Mouse (Mus musculus): ENCODE data around the gene Ms4a4a.
"Not testable (repeated sequence)": the region's sequence is repeated elsewhere in the genome, so short reads cannot be mapped to it uniquely, and the experiment has no call there.

Gene Ms4a4a

GRCm38 (mm10) chr19:11375273-11375672, at the start of gene Ms4a4a:
Ms4a4a (plus strand) TSS chr19:11375523.
- DNase-seq (ENCODE audit: extremely low read depth, low read depth) = no peak

GRCm38 (mm10) chr19:11335932-11336331, 39.4 kb upstream of the Ms4a4a start, which contains the start of gene Ms4a7:
Ms4a7 (minus strand) TSS chr19:11336146.
- no peak for DNase-seq (ENCODE audit: extremely low read depth, low read depth)

- DNase-seq (ENCODE audit: extremely low read depth, low read depth) = no peak
Measured at GRCm38 (mm10) chr19:11343147-11343546, 32.2 kb upstream of the Ms4a4a start.

- DNase-seq (ENCODE audit: extremely low read depth, low read depth) = no peak
Measured at GRCm38 (mm10) chr19:11343992-11344391, 31.3 kb upstream of the Ms4a4a start.

- no peak for DNase-seq (ENCODE audit: extremely low read depth, low read depth)
Measured at GRCm38 (mm10) chr19:11349698-11350481, 25.4 kb upstream of the Ms4a4a start.

GRCm38 (mm10) chr19:11351878-11352277, 23.4 kb upstream of the Ms4a4a start:
- DNase-seq (ENCODE audit: extremely low read depth, low read depth) = no peak

GRCm38 (mm10) chr19:11355730-11356129, 19.6 kb upstream of the Ms4a4a start:
- DNase-seq (ENCODE audit: extremely low read depth, low read depth) = no peak

- DNase-seq (ENCODE audit: extremely low read depth, low read depth) = no peak
Measured at GRCm38 (mm10) chr19:11360106-11360505, 15.2 kb upstream of the Ms4a4a start.

GRCm38 (mm10) chr19:11362002-11362401, 13.3 kb upstream of the Ms4a4a start:
- no peak for DNase-seq (ENCODE audit: extremely low read depth, low read depth)

GRCm38 (mm10) chr19:11368310-11368709, 7.0 kb upstream of the Ms4a4a start:
- no peak for DNase-seq (ENCODE audit: extremely low read depth, low read depth)

GRCm38 (mm10) chr19:11371181-11371580, 4.1 kb upstream of the Ms4a4a start:
- no peak for DNase-seq (ENCODE audit: extremely low read depth, low read depth)

- no peak for DNase-seq (ENCODE audit: extremely low read depth, low read depth)
Measured at GRCm38 (mm10) chr19:11376399-11376798, 1.1 kb downstream of the Ms4a4a start.

GRCm38 (mm10) chr19:11387109-11387508, 11.8 kb downstream of the Ms4a4a start:
- no peak for DNase-seq (ENCODE audit: extremely low read depth, low read depth)

GRCm38 (mm10) chr19:11387685-11388084, 12.4 kb downstream of the Ms4a4a start:
- DNase-seq (ENCODE audit: extremely low read depth, low read depth) = no peak

GRCm38 (mm10) chr19:11388949-11389348, 13.6 kb downstream of the Ms4a4a start:
- DNase-seq (ENCODE audit: extremely low read depth, low read depth) = no peak

GRCm38 (mm10) chr19:11395769-11396168, 20.4 kb downstream of the Ms4a4a start:
- no peak for DNase-seq (ENCODE audit: extremely low read depth, low read depth)

GRCm38 (mm10) chr19:11404527-11404926, 29.2 kb downstream of the Ms4a4a start, which contains the start of gene Ms4a4c:
Ms4a4c (plus strand) TSS chr19:11404770.
- DNase-seq (ENCODE audit: extremely low read depth, low read depth) = no peak

- DNase-seq (ENCODE audit: extremely low read depth, low read depth) = no peak
Measured at GRCm38 (mm10) chr19:11407428-11407827, 32.1 kb downstream of the Ms4a4a start.

GRCm38 (mm10) chr19:11408591-11408990, 33.3 kb downstream of the Ms4a4a start:
- no peak for DNase-seq (ENCODE audit: extremely low read depth, low read depth)

- no peak for DNase-seq (ENCODE audit: extremely low read depth, low read depth)
Measured at GRCm38 (mm10) chr19:11411640-11412039, 36.3 kb downstream of the Ms4a4a start.

GRCm38 (mm10) chr19:11414084-11414483, 38.8 kb downstream of the Ms4a4a start:
- DNase-seq (ENCODE audit: extremely low read depth, low read depth) = no peak

- DNase-seq (ENCODE audit: extremely low read depth, low read depth) = no peak
Measured at GRCm38 (mm10) chr19:11415581-11415980, 40.3 kb downstream of the Ms4a4a start.

- not testable (repeated sequence) for DNase-seq (ENCODE audit: extremely low read depth, low read depth)
Measured at GRCm38 (mm10) chr19:11418865-11419264, 43.5 kb downstream of the Ms4a4a start.

Data from MEL-GATA-1-ER (cell line).